27 mouse cellular contexts compared by ENCODE assay signal in genomic region chr2:172287715-172288114, GRCm38 (mm10). TPM values are rescaled to one million over a fixed set of nuclear protein-coding genes. Genes with fewer than 3 reads are reported as not detected.
"Had no signal": no experiment of that assay in that cellular context is flagged by ENCODE, and none has a peak within 500 bp of the region (broad histone marks: within the 10 kb centered on the region; RNA-seq: fewer than 3 reads in every experiment).

No protein-coding gene starts in this region.

- H3K27ac ChIP-seq: midbrain, embryonic 10.5 days; midbrain, embryonic 12.5 days; neural tube, embryonic 13.5 days; neural tube, embryonic 15.5 days had no signal

- H3K36me3 ChIP-seq: midbrain, embryonic 10.5 days; midbrain, embryonic 12.5 days; neural tube, embryonic 13.5 days; neural tube, embryonic 15.5 days had no signal

- H3K27me3 ChIP-seq: midbrain, embryonic 12.5 days; neural tube, embryonic 13.5 days; neural tube, embryonic 15.5 days had no signal

- H3K9ac ChIP-seq: lung, embryonic 14.5 days; midbrain, embryonic 12.5 days; neural tube, embryonic 13.5 days; neural tube, embryonic 15.5 days had no signal

- ATAC-seq: midbrain, embryonic 16.5 days had no signal

- H3K9me3 ChIP-seq: midbrain, embryonic 10.5 days; neural tube, embryonic 13.5 days; neural tube, embryonic 15.5 days had no signal

- H3K4me3 ChIP-seq: midbrain, embryonic 10.5 days; midbrain, embryonic 12.5 days; myocyte; neural tube, embryonic 13.5 days; neural tube, embryonic 15.5 days had no signal

- H3K4me2 ChIP-seq: lung, embryonic 14.5 days; midbrain, embryonic 12.5 days; neural tube, embryonic 13.5 days; neural tube, embryonic 15.5 days had no signal

- DNase-seq: lung, adult 18-20 months; lung, embryonic 14.5 days; lung, postnatal 10 days; lung, postnatal 4 days; midbrain, embryonic 14.5 days; retina, postnatal 1 day; right cerebral cortex, adult 18-20 months; right cerebral cortex, postnatal 25 days; right cerebral cortex, postnatal 4 days; spleen, adult 18-20 months; thymus, adult 18-20 months; thymus, postnatal 14 days; thymus, postnatal 36 days had no signal

RNA-seq across cellular contexts. Expression of gene Mc3r, which starts 39.4 kb away (rescaled TPM):
- total RNA-seq: megakaryocyte, adult 5-6 weeks; megakaryocyte-erythroid progenitor cell, adult 5-6 weeks had no signal
- polyA plus RNA-seq: lung, embryonic 14.5 days; lung, embryonic 16.5 days; midbrain, embryonic 10.5 days; midbrain, embryonic 12.5 days; myocyte; neural tube, embryonic 11.5 days; small intestine, adult 2 months; stomach, embryonic 14.5 days; stomach, embryonic 16.5 days; thymus, postnatal 0 days had no signal
